Mouse (Mus musculus) myocyte (in vitro differentiated cells): ENCODE results near the gene Sh3bp4.

ENCODE experiments used
- MAX ChIP-seq: IDR thresholded peaks from one replicate; pipeline ENCODE4 v1.6.1; 2011; ENCODE audit warnings: low read depth, mild to moderate bottlenecking, control low read depth
- MYOG ChIP-seq, 3 experiments: IDR thresholded peaks; one replicate each; pipeline ENCODE4 v1.6.1; 2011; ENCODE audit warnings: control low read depth in 2 of 3, low read depth in 2 of 3, mild to moderate bottlenecking in 2 of 3; ENCODE audit not compliant: insufficient read length in 2 of 3, control insufficient read depth in 1 of 3, insufficient read depth in 1 of 3
- POLR2A ChIP-seq: IDR thresholded peaks from one replicate; pipeline ENCODE4 v1.6.1; 2011; ENCODE audit warnings: low read depth, mild to moderate bottlenecking, control low read depth, moderate library complexity; ENCODE audit not compliant: insufficient read length
- TCF12 ChIP-seq: IDR thresholded peaks from one replicate; pipeline ENCODE4 v1.6.1; 2011; ENCODE audit warnings: mild to moderate bottlenecking, control low read depth; ENCODE audit not compliant: poor library complexity, insufficient read depth, severe bottlenecking

DNA sequence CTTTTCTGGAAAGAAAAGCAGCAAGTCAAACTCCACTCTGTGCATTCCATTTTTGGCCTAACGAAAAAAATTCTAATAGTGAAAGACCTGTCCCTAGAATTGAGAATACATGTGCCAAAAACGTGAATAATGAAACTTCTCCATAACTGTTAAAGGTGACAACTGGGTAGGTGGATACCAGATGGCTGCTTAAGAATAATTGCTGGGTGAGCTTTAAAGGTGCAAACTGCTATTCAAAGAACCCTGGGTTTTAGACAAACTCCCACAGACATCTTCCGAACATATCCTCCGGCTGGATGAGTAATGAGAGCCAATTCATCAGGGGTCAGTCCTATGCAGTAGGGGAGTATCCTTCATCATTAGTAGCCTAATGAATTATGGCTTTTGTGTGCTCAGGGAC lies 20.7 kb upstream of the Sh3bp4 start:
- TF ChIP-seq POLR2A (no peak), MAX (no peak), TCF12 (no peak), MYOG (IDR thresholded peaks at IDR 0.05; ENCODE audit: control insufficient read depth in 1 of 3, insufficient read depth in 1 of 3, insufficient read length in 2 of 3, low read depth in 2 of 3) (no peak)
